Mouse (Mus musculus) forebrain, embryonic 11.5 days (tissue): ENCODE results near the gene Col6a3. TPM values are rescaled to one million over a fixed set of nuclear protein-coding genes. Genes with fewer than 3 reads are reported as not detected.

Source experiments
- polyA plus RNA-seq: library from polyadenylated mRNA; unstranded; fragments of >200 nt; fragmentation: Nextera tagmentation; extraction: Ambion mirVana; gene quantifications from 2 replicates; pipeline ENCODE4 v1.2.1, GENCODE M21; 2014

The Col6a3 gene
- polyA plus RNA-seq, 1 experiment from 2014 or later: 6.3 TPM

Other genes with a start within 250 kb of the Col6a3 start
- gene Cops8, start 241.0 kb downstream of the Col6a3 start, polyA plus RNA-seq: 188 and 192 TPM in 2 replicates
- gene Mlph, start 71.1 kb upstream of the Col6a3 start, polyA plus RNA-seq: 0.13 and 0.23 TPM in 2 replicates
- not detected in 2 replicates for gene Prlh, start 109.1 kb upstream of the Col6a3 start, polyA plus RNA-seq
- not detected in 2 replicates for gene Rab17, start 125.7 kb upstream of the Col6a3 start, polyA plus RNA-seq
- 21.4 and 22.1 TPM in 2 replicates for gene Lrrfip1, start 154.8 kb upstream of the Col6a3 start, polyA plus RNA-seq